Mouse (Mus musculus): Measurements from ENCODE around the gene Trim8.

Gene Trim8

DNA sequence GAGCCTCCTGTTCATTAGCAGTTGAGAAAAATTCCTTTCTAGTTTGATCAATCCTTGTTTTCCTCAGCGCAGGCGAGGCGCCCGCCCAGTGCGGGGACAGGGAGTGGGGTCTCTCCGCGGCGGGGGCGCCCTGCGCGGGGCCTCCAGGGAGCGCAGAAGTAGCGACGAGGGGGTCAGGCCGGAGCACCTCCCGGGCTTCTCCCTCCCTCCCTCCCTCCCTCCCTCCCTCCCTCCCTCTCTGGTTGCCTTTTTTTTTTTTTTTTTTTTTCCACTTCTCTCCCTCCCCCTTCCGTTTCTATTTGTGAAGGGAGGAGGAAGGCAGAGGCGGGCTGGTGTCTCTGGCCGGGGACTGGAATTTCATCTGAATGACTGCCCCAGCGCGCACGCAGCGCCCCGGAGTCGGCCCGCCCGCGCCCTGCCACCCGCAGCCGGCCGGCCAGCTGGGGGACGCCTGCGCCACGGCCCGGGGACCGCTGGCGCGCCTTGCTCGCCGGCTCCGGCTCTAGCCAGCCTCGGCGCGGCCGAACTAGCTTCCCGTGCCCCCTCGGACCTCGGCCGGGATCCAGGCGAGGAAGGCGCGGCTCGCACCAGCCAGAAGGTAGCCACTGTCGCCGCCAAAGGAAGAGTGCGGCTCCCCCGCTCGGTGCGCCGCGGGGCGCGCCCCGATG is at the start of gene Trim8:
Gene Trim8 (plus strand): TSS at position 302 of the 668 bp plus-strand sequence.
- DNase-seq: peak; percentile 89 to 96

DNA sequence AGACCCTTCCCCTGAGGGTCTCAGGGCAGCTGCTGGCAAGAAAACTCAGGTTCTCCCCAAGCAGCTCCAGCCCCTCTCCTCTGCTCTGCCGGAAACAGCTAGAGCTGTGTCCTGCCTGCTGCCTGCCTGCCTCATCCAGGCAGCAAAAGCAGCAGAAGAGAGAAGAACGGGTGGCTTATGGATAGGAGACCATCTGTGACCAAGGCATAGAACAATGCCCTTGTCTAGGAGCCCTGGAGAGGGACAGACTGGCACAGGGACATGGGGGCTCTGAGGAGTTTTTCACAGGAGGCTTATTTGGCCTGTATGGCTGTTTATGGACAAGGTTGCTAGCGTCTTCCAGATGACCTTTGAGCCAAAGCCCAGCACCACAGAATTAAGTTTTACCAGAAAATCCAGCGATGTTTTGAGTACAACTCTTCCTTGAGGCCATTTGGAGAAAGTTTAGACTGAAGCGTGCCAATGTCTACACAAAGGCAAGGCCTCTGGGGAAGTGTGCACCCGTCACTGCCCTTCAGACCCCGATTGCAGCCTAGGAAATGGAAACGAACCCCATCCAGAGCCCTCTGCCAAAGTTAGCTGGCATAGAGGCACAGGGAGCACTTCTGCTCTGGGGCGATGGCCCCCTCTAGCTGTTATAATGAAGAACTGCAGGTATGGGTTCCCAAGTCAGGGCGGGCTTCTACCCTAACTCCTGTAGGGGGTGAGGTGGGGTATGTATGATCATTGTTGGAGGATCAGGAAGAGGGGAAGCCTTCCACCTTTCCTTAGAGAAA is 49.3 kb upstream of the Trim8 start:
- peak; percentile 63 to 75 for DNase-seq

- DNase-seq: no peak
These were observed 48.6 kb upstream of the Trim8 start for GRCm38 (mm10) chr19:46452916-46453315.

GRCm38 (mm10) chr19:46454126-46454880 is 47.2 kb upstream of the Trim8 start:
- DNase-seq: peak; percentile 41 to 61

DNA sequence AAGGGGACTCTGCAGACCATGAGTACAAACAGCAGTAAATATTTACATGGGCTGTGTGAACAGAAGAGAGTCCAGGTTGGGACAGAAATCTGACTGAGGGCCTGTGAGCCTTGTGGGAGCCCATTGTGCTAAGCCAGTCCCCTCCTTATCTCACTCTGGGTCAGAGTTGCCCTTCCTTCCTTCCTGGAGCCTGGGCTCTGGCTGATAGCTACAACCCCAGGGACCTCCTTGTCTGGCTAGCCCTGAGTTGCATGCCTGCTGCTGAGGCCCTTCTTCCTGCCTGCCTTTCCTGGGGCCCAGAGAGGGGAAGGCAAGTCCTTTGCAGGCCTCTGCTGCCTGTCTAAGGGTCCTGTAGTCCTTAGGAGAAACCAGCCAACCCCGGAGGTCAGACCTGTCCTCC is 46.5 kb upstream of the Trim8 start:
- DNase-seq: peak; percentile 76 to 90

DNA sequence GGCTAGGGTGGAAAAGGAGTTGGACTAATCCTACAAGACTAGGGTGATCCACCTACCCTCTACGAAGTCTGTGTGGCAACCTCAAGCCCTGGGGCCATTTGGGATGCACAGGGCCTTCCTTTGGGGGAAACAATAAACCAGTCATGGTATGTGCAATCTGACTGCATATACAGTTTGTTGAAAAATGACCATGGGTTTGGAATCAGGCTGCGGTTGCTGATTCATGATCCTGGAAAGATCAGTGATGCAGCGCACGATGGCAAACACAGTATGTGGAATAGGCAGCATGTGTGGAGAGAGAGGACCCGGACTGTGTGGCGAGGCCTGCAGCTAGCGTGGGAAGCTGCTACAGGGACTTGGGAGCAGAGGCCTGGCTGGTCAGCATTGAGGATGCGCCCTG is 45.9 kb upstream of the Trim8 start:
- no peak for DNase-seq

DNA sequence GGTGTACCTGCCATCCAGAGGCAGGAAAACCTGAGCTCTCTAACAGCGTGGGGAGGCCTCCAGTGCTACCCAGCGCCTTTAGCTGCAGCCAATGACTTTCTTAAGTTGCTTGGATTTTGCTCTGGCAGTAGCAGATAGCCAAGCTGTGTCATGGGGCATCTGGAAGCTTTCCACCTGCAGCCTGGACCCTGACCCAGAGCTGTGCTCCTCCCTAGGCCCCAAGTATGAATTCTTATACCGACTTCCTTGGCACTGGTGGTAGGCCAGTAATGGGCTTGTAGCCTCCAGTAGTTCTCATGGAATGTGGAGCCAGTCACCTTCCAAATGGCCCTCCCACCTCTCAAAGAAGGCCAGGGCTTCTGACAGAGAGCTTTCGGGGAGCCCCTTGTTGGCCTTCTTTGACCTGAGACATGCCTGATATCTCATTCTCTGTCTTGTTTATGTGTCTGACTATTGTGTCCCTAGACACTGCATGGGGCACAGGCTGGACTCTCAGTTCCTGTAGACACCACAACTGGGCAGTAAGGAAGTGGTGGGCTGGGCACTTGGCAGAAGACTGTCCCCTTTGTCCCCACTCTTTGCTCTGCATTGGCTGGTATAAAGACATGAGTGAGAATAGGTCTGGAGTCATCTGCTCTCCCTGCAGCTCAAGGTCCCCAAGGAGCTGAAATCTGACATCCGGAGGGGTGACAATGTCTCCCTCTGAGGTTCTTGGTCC is 45.3 kb upstream of the Trim8 start:
- peak; percentile 57 to 78 for DNase-seq

GRCm38 (mm10) chr19:46457798-46458197 is 43.7 kb upstream of the Trim8 start:
- peak in 1 of 2 experiments; percentile 22 for DNase-seq

GRCm38 (mm10) chr19:46459256-46459655 is 42.2 kb upstream of the Trim8 start:
- no peak for DNase-seq

- peak; percentile 61 to 77 for DNase-seq
These were observed 41.6 kb upstream of the Trim8 start for GRCm38 (mm10) chr19:46459889-46460288.

DNA sequence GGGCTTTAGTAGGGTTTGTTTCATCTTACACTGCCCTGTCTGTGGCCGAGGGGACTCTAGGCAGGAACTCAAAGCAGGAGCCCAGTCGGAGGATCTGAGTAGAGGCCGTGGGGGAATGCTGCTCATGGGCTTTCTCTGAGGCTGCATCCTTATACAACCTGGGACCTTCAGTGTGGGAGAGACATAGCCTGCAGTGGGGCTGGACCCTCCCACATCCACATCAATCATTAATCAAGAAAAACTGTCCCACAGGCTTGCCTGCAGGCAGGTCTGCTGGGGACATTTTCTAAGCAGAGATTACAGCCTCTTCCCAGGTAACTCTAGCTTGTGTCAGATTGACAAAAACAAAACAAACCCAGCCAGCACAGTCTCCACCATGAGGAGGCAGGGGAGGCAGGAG is 38.9 kb upstream of the Trim8 start:
- DNase-seq: no peak

DNA sequence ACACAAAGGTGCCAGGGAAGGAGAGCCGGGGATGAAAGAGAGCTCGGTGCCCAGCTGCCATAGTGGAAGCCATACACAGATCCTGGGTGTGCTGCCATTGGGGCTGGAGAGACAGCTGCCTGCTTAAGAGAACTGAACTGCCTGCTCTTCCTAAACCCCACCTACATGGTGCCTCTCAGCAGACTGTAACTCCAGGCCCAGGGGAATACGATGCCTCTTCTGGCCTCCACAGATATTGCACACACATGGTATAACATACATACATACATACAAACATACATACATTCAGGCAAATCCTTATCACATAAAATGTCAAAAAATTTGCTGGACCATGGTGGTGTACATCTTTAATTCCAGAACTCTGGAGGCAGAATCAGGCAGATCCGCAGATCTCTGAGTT is 38.1 kb upstream of the Trim8 start:
- DNase-seq: no peak

GRCm38 (mm10) chr19:46466160-46466559 is 35.3 kb upstream of the Trim8 start:
- no peak for DNase-seq

DNA sequence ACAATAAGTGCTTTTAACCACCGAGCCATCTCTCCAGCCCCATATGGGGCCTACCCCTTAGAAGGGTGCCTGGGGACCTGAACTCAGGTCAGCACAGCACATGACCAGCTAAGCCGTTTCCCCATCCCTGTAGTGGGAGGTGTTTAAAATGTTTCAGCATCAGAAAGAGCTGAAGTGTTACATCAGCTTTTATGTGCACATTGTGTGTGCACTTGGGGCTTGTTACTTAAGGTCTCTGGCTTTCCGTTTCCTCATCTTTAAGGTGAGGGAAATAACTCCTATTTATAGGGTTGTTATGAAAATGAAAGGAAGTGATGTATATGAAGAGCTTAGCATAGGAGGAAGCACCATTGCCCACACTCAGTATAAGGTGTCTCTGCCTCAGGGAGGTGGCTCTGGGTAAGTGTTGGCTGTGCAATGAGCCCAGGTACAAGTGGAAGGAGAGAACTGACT is 34.4 kb upstream of the Trim8 start:
- DNase-seq: no peak

GRCm38 (mm10) chr19:46470364-46471240 is 30.9 kb upstream of the Trim8 start:
- peak in 1 of 2 experiments; percentile 38 for DNase-seq

- DNase-seq: peak in 1 of 2 experiments; percentile 70
These were observed 30.0 kb upstream of the Trim8 start for GRCm38 (mm10) chr19:46471324-46472093.

DNA sequence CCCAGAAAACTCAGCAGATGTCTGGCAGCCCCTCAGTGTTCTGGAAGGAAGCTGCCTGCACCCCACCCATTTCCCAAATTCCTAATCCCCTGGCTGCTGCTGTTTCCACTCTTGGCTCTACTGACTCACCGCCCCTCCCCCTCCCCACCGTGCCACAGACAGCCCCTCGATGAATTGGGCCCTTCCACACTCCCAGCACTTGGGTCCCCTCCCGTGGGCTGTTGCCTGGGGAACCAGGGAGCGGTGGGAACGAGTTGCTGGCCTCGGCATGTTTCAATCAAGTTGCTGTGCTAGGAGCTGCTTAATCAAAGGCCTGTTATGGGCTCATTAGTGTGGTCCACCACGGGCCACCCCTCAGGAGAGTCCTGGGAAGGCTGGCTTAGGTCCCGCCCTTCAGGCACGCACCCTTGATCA is 24.1 kb upstream of the Trim8 start:
- peak in 1 of 2 experiments; percentile 53 for DNase-seq

DNA sequence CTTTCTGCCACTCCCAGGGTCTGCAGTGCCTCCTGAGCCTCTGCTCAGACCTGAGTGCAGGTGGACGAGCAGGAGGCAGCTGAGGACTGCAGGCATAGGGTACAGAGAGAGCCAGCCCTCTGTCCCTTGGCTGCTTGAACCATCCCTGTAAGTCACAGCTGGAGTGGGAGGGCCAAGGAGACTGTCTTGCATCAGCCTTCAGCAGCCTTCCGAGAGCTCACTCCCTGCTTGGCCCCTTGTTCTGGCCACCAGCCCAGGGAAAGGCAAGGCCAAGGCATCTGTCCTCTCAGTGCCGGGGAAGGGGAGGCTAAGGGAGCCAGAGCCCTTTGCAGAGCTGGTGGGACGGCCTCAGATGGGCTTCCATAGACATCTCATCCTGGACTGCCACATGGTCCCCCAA is 23.3 kb upstream of the Trim8 start:
- peak; percentile 44 to 75 for DNase-seq

- DNase-seq: peak; percentile 73 to 82
These were observed 22.7 kb upstream of the Trim8 start for GRCm38 (mm10) chr19:46478826-46479225.

GRCm38 (mm10) chr19:46479306-46480075 is 22.0 kb upstream of the Trim8 start:
- peak; percentile 79 to 88 for DNase-seq
